Mouse (Mus musculus): ENCODE measurements around the gene Rbbp8nl.
"Not testable (repeated sequence)": the region's sequence is repeated elsewhere in the genome, so short reads cannot be mapped to it uniquely, and the experiment has no call there.

Gene Rbbp8nl

GRCm38 (mm10) chr2:180288966-180289365, 713 bp downstream of the Rbbp8nl start:
- DNase-seq (ENCODE audit: low read depth, low spot score): peak; percentile 30

DNA sequence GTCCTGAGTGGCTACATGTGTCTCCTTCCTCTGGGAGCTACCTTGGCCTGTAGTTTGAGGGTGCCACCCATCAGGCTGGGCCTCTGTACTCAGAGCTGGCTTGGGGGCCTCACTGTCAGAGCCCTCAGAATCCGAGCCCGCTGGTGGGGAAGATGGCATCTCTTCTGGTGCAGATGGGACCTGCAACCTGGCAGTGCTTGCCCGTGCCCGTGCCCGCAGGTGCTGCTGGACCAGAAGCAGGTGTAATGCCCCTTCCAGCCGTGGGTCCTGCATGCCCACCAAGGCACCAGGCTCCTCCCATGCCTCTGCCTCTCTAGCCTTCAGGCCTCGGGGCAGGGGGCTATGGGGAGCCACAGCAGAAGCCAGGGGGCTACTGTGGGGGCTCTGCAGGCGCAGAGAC, 10.4 kb downstream of the Rbbp8nl start:
- no peak for DNase-seq (ENCODE audit: low read depth, low spot score)

DNA sequence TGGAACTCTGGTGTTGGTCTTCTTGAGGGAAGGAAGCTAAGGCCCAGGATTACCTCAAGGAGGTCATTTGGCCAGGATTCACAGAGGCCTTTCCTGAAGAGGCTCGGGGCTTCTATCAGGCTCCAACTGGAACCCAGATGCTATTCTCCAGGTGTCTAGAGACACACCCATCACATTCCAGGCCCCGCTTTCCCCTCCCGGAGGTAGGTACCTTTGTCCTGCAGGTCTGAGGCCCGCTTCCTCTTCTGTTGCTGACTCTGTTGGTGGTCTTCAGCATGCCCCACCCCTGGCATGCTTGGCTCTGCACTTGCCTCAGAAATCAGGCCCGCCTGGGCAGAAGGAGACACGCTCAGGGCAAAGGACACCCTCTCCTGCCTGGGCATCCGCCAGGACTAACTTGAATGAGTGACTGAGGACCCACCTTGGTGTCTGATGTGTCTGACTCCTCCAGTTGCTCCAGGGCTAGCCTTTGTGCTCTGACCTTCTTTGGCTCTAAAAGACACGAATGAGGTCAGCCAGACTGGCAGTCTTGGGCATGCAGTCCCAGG, 11.8 kb downstream of the Rbbp8nl start:
- DNase-seq (ENCODE audit: low read depth, low spot score): peak; percentile 82

- no peak for DNase-seq (ENCODE audit: low read depth, low spot score)
Observed at GRCm38 (mm10) chr2:180276851-180277259, 12.8 kb downstream of the Rbbp8nl start.

DNA sequence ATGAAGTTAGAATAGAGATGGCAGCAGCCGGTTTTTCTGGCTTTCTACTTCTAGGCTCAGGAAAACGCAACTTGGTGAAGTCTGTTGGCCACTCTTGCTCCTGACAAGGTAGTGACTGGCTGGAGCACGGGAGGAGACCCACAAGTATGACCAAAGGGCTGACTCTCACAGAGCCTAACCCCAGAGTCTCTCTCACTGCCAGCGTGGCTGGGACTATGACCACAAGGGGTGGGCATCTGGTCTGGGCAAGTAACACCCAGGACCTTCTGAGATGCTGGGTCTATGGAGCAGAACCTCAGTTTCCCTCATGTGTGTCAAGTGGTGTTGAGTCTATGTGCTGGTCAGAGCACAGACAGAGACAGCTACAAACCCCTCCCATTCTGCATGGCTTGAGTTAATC, 13.3 kb downstream of the Rbbp8nl start:
- DNase-seq (ENCODE audit: low read depth, low spot score): no peak

DNA sequence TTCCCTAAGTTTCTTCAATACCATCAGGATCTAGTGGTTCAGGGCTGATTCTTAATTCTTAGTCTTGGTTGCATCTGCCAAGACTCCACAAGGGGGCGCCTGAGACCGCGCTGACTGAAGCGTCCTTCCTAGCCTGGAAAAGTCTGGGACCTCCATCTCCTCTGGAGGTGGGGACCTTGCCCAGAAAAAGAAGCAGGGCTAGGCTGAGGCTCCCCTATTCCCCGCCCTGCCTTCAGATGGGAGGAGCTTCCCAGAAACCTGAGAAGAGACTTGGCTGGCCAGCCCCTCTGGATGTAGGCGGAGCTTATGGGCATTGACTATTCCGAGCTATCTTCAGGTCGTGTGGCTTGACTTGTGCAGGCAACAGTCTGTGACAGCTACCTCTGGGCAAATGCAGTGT, 13.8 kb downstream of the Rbbp8nl start:
- DNase-seq (ENCODE audit: low read depth, low spot score): peak; percentile 99

DNA sequence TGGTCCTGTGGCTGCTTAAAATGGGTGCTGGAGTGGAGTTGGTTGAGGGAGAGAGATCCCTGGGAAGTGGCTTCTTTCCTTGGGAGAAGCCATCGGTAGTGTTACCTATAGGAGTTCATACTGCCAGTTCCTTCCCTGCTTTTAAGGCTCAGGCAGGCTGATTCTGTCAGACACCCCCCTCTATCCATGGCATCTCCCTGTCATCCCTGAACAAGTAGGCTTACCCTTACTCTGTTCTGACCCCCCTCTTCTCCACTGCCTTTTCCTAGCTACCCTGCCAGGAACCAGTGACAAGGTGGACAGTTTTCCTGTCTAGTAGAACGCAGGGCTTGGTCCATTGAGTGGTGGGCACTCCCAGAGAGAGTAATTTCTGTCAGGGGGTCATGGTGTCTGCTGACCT, 15.2 kb downstream of the Rbbp8nl start:
- no peak for DNase-seq (ENCODE audit: low read depth, low spot score)

DNA sequence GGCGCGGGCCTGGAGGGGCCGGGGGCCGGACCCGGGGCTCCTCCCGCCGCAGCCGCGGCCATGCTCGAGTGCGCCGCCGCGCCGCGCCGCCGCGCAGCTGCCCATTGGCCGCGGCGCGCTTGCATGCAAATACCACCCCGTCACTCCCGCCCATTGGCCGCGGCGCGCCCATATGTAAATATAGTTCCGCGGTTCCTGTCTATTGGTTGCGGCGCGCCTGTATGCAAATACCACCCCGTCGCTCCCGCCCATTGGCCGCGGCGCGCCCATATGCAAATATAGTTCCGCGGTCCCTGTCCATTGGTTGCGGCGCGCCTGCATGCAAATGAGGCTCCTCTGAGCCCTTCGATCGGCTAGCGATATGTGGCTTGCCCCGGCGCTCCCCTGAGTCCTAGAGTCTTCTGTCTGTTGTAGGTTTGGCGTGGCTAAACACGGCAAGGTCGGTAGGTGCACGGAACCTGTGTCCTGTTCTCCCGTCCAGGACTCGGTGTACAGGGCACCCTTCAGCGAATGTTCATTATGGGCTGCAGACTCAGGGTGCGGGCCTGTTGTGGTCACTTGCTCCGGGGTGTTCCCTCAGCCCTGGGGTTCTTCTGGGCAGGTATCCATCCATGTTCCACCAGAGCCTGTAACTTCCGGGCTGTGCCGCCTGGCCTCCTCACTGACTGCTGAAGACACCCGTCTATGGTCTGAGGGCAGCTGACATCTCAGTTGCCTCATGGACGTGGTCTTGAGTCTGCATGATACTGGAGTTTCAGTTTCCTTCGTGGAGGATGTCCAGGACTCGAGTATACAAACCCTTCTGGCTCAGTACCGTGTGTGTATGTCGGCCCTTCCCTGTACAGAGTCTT, 16.1 kb downstream of the Rbbp8nl start, which contains the start of gene Cables2:
TSS of gene Cables2 (minus strand) at position 103 of the 851 bp plus-strand sequence.
- DNase-seq (ENCODE audit: low read depth, low spot score): peak; percentile 98

DNA sequence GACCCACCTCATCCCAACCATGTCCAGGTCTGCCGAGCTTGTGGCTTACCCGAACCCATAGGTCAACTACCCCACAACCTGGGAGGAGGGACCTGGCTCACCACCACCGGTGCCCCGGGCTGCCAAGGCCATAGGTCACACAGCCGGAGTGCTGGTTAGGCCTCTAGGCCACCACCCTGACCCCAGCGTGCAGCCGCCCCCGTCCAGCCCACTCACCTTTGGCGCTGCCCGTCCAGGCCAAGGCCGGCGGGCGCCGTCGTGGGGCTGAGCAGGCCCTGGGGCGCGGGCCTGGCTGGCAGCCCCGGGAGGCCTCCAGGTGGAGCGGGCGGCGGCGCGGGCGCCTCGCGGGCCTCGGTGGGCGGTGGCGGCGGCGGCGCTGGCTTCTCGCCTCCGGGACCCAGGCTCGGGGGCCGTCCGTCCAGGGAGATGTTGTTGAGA, 16.8 kb downstream of the Rbbp8nl start:
- peak; percentile 27 for DNase-seq (ENCODE audit: low read depth, low spot score)

DNA sequence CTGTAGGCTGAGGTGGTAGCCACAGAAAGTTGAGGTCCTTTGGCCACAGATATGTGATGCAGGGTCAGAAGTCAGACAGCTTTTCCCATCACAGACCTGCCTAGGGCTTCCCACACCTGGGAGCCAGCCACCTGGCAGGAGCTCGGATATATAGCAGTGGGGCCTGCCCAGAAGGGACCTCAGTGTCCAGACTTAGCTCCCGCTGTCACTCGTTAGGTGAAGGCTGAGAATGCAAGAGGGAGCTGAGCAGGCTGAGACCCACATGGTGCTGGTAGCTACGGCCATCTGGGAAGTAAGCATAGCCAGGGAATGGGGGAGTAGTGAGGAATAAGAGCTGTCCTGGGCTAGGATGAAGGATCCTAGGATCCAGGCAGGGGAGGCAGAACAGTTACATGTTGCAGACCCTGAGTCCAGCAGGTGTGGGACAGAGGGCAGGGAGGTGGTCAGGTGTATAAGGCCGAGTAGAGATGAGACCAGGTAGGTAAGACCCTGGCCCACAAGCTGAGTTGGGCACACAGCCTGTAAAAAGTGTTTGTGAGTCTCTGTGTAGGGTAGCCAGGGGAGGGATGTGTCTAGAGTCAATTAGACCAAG, 17.8 kb downstream of the Rbbp8nl start:
- no peak for DNase-seq (ENCODE audit: low read depth, low spot score)

GRCm38 (mm10) chr2:180270537-180271255, 19.0 kb downstream of the Rbbp8nl start:
- DNase-seq (ENCODE audit: low read depth, low spot score): no peak

- DNase-seq (ENCODE audit: low read depth, low spot score): no peak
Observed at GRCm38 (mm10) chr2:180269329-180269728, 20.4 kb downstream of the Rbbp8nl start.

DNA sequence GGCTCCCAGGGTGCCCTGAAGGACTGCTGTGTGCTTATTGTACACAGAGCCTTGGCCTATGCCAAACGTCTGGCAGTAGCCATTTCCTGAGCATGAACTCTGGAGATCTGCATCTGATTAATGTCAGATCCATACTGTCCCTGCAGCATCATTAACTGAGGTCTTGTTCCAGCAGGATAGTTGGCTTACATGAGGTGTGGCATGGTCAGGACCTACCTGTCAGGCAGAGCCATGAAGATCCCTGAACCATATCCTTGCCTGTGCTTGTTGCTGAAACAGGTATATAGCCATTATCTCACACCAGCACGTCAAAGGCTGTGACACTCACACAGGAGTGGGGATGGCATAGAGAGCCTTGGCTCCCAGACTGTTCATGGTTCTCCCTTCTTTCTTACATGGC, 21.7 kb downstream of the Rbbp8nl start:
- no peak for DNase-seq (ENCODE audit: low read depth, low spot score)

DNA sequence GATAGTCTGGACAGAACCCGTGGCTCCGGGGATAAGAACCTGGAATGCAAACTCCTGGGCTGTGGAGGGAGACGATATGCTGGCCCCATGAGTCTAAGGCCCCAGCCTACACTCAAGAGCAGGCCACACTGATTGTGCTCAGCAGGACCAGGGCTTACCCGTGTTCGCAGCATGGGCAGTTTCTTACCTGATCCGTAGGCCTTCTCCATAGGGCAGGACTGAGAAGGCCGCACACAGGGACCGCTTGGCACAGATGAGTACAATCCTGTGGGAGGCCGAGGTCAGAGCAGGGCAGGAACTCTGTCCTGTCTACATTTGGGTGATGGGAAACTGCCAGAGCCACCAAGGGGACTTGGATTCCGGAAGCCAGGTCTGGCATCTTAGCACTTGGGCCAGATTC, 26.8 kb downstream of the Rbbp8nl start:
- no peak for DNase-seq (ENCODE audit: low read depth, low spot score)

DNA sequence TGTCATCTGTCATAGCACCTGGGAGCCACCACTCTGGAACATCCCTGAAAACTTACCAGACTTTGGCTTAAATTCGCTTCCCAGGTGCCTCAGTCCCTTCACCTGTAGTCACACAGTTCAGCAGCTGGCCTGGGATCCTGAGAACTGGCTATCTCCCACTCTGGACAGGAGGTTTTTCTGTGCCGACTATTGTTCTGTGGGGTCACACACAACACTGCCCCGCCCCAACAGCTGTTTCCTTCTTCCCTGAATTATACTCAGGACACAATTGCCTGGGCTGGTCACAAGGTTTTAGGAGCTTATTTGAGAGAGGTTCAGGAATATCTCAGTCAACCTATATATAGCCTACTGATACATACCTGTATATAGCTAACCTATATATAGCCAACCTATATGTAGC, 27.2 kb downstream of the Rbbp8nl start:
- DNase-seq (ENCODE audit: low read depth, low spot score): no peak

- DNase-seq (ENCODE audit: low read depth, low spot score): no peak
Observed at GRCm38 (mm10) chr2:180261901-180262300, 27.8 kb downstream of the Rbbp8nl start.

DNA sequence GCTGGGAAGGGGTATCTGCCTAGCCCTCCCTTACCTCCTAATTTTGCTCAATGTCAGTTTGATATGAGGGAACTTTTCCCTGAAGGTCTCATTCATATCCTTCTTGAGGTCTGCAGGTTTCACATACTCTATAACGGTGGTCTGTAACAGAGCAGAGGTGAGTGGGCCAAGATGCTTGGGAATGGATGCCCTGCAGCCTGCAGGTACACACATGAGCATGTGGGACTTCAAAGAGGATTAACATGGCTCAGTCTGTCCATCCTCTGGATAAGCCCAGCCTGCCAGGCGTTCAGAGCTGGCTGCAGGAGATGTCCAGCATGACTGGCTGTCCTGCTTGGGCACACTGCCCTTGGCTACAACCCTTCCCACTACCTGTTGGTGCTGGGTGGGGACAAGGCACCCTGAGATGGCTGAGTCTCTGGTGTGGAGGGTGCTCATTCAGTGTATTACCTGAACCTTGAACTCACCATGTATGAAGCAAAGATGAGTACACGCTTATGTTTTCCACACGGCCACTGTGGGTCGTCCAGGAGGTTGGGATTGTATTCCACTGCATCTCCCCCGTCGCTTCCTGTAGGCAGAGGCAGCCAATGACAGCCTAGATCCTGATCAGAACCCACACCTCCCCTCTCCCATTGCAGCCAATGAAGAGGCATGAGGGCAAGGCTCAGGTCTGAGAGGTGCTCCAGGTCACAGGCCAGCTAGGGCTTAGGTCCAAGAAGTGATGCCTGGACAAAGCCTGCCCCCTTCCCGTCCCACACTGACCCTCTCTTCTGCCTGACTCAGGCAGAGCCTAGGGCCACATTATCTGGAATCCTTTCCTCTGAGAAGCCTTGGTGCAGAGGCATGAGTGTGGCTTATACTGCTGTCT, 28.8 kb downstream of the Rbbp8nl start:
- DNase-seq (ENCODE audit: low read depth, low spot score): peak; percentile 65

DNA sequence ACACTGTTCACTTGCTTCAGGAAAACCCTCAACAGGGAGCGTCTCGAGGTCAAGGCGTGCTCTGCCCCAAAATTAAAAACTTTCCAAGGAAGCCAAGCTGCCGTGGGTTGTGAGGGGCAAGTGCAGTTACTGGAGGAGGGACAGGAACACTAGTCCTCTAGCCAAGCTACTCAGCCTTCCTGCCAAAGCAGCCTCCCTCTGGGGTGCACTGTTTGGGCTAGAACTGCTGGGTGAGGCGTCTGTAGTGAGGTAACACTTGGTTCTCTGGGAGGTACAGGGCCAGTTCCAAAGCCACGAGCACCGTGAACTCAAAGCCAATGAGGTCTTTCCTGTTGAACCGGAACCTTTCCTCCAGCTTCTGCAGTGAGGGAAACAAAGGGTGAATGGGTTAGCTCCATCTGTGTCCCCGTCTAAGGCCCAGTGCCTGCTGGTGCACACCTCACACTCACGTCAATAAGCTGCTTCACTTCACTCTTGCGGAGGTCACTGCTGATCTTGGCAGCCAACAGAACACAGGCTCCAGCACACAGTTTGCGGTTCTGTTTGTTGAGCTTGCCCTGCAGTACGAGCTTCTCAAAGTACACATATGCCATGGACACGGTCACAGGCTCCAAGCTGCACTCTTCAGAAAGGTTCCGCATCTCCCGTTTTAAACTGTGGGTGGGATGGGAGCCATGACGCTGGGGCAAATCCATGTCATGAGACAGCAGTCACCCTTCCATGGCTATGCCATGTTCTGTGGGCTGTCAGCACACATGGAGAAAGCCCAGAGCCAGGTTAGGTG, 29.7 kb downstream of the Rbbp8nl start:
- peak; percentile 64 for DNase-seq (ENCODE audit: low read depth, low spot score)

- DNase-seq (ENCODE audit: low read depth, low spot score): not testable (repeated sequence)
Observed at GRCm38 (mm10) chr2:180258951-180259484, 30.7 kb downstream of the Rbbp8nl start.

Measured in R1 (cell line).